Mouse (Mus musculus): ENCODE results near the gene Gng10.

Gng10 gene

DNA sequence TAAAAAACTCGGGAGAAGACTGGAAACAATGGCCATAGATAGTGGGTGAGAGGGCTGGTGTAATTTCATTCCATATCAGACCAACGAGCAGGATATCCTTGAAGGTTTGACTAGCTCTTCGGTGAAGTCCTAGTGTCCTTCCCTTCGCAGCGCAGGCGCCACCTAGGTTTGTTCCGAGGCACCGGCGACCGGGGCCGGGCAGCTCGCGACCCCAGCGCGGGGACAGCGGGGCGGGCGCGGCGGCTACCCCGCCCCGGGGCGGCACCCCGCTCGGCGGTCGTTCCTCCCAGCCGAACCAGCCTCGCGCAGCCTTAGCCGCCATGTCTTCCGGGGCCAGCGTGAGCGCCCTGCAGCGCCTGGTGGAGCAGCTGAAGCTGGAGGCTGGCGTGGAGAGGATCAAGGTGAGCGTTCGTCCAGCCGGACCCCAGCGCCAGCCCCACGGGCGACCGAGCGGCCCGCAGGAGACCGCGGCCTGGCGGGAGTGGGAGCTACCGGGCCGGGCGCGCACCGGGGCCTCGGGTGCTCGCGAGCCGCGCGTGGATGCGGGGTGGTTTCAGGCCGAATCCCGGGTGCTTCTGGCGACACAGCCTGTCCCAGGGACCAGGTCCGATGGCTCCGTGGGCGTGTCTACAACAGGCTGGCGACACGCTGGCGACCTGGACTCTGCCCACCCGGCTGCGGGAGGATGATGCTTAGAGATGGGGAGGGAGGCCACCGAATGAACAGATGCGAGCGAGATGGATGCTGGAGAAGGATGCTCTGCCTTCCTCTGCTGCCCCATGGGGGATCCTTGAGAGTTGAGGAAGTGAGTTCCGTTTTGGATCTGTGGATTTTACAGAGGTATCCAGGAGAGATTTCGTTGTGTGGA, at the start of gene Gng10:
Gene Gng10, plus strand, starts transcription at position 171 of the 868 bp plus-strand sequence.
- DNase-seq: peak; percentile 78 to 81

DNA sequence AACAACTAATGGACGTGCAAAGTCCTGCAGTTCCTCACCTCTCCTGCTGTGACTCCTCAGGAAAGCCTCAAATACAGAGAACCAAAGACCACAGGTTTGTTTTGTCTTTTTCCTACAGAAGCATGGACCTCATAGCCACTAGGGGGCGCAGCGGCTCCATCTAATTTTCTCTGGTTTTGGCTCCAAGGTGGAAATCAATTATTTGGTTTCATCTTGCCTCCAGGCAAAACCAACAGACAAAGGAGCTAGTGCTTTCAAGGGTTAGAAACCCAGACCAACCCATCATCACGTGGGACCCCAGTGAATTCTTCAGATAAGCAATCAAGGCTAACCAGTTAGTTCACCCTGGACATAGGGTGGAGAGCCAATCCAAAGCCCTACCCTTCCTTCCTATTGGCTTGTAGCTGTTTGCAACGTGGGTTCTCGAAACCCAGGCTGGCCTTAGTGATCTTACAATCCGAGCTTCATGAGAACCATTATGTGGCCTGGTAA, 49.7 kb upstream of the Gng10 start:
- peak; percentile 82 to 83 for DNase-seq

DNA sequence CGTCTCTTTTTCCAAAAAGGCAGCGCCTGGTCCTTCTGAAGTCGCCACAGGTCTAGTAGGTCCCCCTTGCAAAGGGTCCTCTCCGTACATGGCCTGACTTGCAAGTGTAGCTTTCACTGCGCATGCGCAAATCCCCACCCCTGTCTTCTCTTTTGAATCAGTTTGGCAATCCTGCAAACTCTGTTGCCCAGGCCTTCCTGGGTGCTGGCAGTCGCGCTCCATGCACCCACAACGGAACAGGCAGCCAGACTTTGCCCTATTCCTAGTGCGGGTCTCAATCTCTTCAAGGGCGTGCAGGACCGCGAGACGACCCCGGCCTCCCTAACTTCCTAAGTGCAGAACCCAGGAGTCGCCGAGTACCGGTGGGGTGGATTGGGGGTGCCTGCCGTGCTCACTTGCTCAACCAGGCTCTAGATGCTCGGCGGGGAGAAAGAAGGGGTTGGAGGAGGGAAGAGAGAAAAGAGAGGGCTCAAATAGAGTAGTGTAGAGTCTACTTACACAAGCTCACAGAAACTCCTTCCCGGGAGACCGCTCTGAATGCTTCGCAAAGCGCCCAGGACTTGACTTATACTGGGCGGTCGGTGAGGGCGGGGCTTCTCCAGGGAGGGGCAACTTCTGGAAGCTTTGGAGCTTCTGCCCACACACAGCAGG, 48.2 kb upstream of the Gng10 start, which contains the start of gene Ptgr1:
Gene Ptgr1, minus strand, starts transcription at position 580 of the 651 bp plus-strand sequence.
- DNase-seq: peak; percentile 77 to 84

DNA sequence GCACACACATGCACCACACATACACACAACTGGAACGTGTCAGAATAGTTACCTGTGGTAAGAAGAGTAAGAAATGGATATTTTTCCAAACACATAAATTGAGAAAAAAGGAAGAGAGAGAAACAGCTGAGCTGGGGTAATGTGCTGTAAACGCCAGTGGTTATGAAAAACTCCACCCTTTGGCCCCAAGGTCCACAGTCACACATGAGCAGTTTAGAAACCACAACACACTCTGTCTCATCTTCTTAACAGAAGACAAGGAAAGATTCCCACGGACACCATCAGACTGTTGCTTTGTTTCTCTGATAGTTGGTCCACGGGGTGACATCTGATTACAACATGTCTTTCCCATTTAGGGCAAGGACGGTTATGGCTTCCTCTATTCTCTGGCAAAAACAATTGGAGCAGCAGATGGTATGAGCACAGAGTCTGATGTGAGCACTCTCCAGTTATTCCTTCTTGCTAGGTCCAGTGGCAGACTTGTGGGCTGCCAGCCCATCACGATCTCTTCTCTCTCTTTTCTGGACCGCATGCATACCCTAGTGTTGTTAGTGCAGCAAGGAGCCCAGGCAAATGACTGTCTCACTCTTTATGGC, 45.5 kb upstream of the Gng10 start:
- DNase-seq: no peak

DNA sequence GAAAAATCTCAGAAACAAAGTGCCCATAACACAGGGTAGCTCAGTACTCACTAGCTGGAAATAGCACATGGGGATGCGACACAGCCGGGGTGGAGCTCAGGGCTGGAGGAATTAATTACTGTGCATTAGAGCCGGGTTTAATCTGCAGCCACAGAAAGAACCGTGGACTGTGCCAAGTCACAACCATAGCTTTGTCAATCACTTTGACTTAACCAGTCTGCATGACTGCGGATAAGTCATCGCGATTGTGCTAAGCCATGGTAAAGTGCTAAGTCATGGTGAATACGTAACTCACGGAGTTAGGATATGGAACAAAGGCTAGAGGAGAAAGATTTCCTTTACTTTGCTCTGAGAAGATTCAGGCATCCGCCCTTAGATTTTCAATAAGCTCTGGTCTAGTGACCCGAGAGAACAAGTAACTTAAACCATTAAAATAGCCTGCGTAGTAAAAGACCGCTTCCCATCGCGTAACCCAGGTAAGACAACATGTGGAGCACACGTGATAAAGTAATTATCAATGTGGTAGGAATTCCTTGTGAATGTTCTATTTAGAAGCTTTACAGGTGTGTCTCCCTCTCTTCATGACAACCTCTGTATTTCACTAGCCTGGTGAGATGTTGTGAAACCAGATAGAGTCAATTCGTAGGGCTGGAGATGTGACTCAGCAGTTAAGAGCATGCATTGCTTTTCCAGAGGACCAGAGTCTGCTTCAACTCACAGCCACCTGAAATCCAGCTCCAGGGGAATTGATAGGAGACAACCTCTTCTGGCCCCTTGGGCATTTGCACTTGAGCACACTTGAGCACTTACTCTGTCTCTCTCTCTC, 44.1 kb upstream of the Gng10 start:
- no peak for DNase-seq

DNA sequence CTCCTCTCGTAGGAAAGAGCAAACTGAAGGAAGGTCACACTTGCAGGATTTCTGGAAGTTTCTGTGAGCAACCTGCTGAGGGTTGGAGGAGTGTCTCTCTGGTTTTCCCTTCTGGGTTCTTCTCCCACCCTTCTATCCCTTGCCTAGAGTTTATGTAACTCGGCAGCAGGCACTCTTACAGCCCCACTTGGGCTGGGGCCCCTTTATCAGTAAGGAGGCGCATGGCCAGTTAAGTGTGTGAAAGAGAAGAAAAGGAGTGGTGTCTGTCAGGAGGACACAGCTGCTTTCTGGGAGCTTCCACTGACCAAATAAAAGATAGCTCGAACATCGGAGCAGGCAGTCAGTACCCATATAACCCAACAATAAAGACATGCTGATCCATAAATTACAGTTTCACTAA, 42.7 kb upstream of the Gng10 start:
- no peak for DNase-seq

DNA sequence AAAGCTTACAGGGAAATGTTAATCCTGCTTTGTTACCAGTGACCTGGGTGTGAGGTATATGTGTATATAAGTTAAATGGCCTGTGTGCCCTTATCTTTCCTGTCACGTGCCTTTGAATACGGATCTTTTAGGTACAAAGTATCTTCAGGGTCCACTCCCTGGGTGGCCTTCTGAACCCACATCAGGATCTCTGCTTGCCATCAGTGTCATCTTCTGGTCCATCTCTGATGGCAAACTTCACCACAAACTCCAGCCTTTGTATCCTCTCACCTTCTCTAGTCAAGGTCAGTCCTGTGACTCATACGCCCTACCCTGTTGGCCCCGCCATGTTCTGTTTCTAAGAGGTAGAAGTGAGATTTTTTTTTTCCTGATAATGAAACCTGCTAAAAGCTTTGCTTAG, 40.1 kb upstream of the Gng10 start, which contains the start of gene Dnajc25:
Gene Dnajc25, plus strand, starts transcription at position 301 of the 400 bp plus-strand sequence.
- no peak for DNase-seq

DNA sequence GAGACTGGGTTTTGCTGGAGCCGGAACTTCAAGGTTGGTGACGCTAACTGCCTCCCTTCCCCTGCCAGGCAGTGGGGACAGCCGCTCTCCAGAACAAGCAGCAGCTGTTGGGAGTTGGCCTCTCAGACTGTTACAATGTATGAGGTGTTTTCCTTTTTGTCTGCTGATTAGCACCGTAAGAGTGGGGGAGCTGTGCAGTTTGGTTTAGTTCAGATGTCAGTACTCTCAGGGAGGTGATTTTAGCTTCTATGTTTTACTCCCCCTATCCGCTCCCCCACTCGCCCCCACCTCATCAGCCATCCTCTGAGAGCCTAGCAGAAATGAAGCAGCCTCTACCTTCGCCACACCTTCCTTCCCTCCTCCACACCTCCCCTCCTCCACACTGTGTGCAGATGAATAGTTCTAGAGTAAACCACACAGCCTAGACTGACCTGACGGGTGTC, 39.6 kb upstream of the Gng10 start:
- DNase-seq: no peak

DNA sequence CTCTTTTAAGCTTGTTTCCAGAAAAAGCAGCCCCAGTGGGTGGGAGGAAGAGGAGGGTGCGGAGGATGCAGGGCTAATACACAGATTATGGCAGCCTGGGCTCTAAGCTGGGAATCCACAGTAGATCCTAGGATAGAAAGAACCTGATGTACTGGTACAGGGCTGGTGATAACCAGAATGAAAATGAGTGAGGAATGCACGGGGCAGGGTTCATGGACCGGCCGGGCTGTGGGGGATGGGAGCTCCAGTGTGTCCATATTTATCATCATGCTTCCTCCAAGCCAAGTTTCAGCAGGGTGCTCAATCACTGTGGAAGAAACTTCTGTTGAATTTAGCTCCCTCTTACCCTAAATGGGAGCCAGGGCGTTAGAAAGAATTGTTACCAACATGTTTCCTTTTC, 37.8 kb upstream of the Gng10 start:
- DNase-seq: no peak

DNA sequence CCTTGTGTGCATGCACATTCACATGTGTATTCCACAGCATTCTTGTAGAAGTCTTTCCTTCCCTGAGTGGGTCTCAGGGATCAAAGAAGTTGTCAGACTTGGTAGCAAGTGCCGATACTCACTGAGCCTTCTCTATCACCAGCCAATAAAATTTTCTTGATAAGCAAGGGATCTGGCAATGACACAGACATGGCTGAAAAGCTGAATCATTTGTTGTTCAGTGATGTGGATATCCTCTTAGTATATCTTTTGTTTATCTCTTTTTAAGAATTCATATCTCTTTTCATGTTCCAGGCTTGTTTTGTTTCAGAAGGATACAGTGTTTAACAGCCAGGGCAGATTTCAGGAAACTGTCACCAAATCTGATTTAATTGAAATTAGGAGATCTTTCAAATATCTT, 36.2 kb upstream of the Gng10 start:
- no peak for DNase-seq

DNA sequence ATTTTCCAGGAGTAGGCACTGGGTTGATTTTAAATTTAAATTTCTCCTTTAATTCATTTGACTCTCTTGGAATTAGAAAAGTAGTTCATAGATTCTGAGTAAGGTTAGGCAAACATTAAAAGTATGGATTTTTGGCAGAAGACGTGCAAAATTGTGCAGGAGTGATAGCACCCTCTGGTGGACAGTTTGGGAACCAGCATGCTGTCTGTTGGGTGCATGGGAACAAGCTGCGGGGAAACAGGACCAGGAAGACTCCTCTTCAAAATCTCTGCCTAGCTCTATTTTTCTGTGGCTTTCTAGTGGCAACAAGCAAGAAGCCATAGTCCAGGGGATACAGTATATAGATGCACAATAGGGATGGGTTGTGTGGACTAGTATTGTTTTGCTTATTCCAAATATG, 35.2 kb upstream of the Gng10 start:
- peak; percentile 77 to 85 for DNase-seq

DNA sequence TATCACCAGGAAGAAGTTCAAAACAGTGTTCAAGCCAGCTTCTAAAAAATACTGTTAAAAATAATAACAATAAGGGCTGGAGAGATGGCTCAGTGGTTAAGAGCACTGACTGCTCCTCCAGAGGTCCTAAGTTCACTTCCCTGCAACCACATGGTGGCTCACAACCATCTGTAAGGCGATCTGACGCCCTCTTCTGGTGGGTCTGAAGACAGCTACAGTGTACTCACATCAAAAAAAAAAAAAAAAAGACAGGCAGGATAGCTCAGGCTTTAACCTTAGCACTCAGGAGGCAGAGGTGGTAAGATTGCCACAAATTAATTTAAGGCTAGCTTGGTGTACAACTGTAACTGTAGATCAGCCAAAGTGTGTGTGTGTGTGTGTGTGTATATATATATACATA, 34.3 kb upstream of the Gng10 start:
- DNase-seq: peak in 1 of 2 experiments; percentile 41

DNA sequence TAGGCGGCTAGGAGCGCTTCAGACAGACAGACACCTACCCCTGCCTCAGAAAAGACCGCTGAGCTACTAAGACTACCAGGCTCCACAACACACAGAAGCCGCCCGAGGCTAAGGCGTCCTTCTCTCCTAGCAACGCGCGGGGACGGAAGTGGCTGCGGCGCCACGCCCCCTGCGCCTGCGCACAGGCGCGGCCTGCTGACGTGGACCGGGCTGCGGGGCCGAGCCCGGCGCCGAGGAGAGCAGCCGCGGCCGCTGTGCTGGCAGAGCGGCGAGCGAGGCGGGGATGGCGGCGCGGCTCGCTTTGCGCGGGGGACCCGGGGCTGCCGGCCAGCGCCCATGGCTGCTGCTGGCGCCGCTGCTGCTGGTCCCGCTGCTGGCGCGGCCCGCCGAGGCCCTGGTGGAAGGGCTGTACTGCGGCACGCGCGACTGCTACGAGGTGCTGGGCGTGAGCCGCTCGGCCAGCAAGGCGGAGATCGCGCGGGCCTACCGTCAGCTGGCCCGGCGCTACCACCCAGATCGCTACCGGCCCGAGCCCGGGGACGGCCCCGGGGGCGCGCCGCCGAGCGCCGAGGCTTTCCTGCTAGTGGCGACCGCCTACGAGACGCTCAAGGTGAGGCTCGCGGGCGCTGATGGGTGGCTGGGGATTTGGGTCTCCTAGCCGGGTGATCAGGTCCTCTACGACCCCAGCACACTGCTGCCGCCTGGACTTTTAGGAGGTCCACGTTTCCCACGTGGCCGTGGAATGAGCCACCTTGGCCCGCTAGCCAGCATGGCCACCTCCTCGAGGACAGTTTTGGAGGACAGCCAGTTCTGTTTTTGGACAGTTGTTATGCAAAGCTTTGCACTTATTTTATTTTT, 31.7 kb upstream of the Gng10 start, which contains the start of gene Gm20503:
Gene Gm20503, plus strand, starts transcription at position 263 of the 858 bp plus-strand sequence.
- peak; percentile 92 to 96 for DNase-seq

DNA sequence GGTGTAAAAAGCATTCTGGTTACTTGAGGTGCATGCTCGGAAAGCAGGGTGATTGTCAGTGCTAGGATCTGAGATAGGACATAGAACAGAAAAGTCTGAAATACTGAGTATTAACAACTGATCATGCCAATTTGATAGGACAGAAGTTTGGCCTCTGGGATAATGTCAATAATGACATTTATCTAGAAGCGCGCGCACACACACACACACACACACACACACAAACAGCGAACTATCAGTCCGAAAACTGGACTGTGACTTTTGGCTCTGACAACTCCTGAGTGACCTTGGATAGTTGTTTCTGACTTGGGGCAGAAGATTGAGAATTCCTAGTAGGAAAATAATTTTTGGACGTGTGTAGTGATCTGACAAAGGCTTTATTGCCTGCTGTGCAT, 31.1 kb upstream of the Gng10 start:
- no peak for DNase-seq

DNA sequence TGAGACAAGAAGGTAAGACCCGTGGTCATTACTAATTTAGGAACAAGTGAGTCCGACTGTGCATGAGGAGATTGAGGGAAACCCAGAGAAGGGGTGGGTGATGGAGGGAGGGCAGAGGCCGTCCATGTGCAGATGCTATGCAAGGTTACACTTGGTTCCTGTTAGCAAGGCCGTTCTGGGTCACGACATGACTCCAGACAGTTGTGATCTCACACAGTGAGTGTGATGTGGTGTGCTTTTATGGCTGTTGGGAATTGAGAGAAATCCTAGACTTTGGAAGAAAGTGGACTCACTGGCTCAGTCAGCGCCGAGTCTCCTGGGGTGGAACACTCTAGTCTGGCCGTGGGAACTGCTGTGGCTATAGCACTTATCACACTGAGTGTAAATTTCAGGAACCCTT, 28.7 kb upstream of the Gng10 start:
- DNase-seq: no peak

DNA sequence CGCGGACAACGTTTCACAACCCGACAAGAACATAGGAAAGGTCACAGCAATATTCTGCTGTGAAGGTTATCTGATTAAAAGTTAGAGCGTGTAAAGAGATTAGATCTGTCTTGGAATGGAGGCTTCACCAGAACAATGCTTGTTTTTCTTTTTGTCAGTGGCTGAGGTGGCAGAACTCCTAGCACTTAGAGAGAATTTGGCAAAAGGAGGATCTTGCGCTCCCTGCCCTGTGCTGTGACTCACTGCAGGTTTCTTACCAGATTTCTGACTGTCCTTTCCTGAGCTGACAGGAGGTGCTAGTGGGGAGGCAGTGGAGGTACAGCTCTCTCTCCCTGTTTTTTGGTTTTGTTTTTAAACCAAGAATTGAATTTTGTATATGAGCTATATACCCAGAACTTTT, 27.9 kb upstream of the Gng10 start:
- peak in 1 of 2 experiments; percentile 17 for DNase-seq

DNA sequence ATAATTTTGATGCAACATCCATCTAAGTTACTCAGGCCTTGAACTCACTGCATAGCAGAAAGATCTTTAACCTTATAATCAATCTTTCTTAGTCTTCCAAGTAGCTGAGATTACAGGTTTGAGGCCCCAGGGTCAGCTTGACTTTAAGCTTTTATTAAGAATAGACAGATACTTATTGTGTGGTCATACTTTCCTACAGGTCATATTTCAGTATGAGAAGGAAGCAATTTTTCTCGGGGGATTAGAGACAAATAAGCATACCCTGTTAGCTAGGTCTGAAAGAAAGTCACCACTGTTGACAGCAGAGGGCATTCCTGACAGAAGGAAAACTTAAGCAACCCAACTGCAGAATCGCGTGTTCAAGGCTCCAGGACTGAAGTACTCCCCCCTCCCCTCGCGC, 26.9 kb upstream of the Gng10 start:
- no peak for DNase-seq

DNA sequence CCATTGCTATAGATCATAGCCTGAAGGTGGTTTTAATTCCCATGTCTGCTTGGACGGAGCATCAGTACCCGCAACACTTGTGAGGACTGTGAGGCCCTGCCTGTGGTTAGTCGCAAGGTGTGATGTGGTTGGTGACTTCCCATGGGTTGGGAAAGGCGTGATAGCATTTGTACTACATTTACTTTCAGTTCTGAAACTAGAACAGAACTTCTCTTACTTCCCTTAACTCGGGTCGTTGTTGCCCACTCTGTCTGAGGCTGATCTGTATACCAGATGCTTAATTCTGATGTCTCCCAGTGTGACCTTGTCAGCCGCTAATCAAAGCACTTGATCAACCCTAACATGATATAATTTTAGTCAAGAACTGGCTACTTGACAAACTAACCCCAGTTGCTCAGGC, 25.7 kb upstream of the Gng10 start:
- no peak for DNase-seq

DNA sequence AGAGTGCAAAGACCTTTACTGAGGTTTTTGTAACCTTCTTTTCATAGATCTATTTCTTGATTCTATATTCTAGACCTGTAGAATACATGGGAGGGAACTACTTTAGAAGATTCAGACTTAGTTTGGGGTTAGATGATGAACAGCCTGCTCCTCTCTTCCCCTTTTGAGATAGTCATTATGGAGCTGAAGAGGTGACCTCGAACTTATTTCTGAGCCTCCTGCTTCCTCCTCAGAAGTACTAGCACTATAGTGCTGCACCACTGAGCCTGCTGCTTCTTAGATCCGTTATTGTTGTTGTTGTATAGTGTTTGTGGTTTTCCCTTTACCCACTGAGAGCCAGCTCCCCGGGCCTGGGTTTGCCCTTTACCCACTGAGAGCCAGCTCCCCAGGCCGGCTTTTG, 25.2 kb upstream of the Gng10 start:
- DNase-seq: no peak

DNA sequence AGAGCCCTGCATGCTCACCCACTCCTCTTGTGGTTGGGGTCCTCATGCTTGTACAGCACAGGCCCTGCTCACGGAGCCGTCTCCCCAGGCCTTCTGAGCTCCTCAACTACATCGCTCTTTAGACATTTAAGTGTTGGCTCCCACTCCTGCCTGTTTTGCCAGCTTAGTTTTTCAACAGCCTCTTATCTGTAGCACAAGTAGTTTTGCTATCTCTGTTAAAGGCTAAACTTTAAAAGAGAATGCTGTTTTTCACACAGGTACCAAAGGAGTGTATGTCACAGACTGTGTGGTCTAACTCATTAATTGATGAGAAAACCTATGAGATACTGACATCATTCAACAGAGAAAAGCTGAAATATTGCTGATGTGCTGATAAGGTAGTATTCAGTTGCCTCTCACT, 23.4 kb upstream of the Gng10 start:
- DNase-seq: no peak

DNA sequence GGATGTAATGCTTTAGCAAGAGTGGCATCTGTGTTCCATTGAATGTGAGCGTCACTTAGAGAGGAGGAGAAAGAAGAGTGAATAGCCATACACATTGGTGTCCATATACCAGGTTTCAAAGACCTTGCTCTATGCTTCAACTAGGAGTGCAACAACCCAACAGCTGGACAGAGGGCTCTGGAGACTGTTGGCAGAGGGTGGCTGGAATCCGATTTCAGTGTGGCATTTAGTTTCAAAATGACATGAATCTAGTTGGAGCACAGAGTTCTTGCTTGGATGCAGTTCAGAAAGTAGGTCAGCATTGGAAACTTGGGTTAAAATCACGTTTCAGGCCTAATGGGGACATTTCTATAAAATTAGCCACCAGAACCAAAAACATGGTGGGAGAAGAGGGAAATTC, 19.7 kb upstream of the Gng10 start:
- DNase-seq: no peak
